Mouse (Mus musculus): ENCODE results near the gene Kcnh7. TPM values are rescaled to one million over a fixed set of nuclear protein-coding genes. Genes with fewer than 3 reads are reported as not detected.

Kcnh7 gene
- total RNA-seq, 2 experiments from 2014 or later = 67.3 to 73.9 TPM

DNA sequence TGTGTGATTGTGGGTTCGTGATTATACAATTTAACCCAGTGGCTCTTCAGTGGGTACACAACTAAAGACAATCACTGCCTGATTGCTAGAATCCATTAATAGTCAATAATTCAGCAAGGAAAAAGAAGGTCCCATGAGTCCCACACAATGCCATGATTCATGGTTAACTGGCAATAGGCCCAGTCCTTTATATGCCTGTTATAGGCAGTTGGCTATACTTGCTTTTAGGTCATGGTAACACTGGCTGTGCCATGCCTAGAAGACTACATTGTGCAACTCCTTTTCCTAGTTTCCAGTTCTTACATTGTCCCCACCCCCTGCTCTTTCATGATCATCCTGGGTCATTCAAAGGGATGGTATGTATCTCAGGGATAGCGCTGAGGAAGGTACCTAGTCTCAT is 186.4 kb downstream of the Kcnh7 start:
- no peak for DNase-seq (ENCODE audit: extremely low spot score in 1 of 2, low spot score in 2 of 2)
- intact Hi-C loops (cut with DNase I) = no loop called here

DNA sequence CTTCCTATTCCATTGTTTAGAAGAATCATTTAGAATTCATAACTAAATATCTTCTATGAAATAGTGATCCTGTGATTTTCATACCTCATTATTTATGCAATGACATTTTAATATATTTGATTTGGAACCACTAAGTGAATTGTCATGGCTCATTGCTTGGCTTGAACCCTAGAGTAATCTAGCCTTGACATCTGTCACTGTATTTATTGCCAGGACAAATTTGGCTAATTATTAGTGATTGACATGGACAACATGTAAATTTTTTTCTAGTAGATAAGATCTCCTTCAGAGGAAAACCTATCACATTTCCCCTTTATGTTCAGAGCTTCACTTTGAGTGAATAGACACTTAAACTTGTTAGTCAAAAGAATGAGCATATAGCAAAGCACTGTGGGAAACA is 195.5 kb downstream of the Kcnh7 start:
- no peak for DNase-seq (ENCODE audit: extremely low spot score in 1 of 2, low spot score in 2 of 2)
- intact Hi-C loops (cut with DNase I) = no loop called here

DNA sequence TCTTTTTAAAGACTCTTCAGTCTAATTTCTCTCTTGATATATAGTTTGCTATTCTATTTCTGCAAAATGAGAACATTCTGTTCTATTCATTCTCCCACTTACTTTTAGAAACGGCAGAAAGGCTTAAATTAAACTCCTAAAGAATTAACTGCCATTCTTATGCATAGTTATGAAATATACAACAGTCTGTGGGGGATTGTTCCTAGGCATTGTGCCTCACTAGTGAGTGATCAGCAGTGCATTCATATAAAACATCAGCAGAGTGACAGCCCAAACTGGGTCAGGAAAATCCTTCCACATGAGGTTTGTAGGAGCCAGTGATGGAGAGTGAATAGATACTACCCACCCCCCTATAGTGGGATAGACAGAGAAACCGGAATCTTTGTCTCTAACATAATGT is 200.2 kb downstream of the Kcnh7 start:
- DNase-seq (ENCODE audit: extremely low spot score in 1 of 2, low spot score in 2 of 2) = no peak
- intact Hi-C loops (cut with DNase I) = no loop called here

DNA sequence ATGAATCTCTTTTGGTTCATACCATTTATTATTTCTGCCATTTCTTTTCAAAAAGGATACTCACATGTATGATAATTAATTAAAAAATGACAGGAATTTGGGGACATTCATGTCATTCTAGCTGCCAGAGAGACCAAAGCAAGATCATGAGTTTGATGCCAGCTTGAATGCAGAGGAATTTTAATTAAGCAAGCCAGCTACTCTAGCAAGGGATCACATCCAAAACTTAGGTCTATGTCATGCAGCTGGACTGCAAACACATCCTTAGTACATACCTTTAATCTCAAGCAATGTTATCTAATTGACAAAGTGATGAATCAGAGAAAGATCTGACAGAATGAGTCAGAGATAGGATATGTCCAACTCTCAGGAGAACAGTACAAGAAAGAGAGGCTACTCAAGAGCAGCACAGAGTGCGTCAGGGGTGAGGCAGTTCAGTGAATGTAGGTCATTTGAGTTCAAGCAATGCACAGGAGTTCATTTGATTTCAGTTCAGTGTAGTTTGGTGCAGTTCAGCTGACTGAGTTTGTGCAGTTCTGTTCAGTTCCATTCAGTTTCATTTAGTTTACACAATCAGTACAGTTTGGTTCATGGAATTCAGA is 248.7 kb downstream of the Kcnh7 start:
- no peak for DNase-seq (ENCODE audit: extremely low spot score in 1 of 2, low spot score in 2 of 2)
- intact Hi-C loops (cut with DNase I) = no loop called here

DNA sequence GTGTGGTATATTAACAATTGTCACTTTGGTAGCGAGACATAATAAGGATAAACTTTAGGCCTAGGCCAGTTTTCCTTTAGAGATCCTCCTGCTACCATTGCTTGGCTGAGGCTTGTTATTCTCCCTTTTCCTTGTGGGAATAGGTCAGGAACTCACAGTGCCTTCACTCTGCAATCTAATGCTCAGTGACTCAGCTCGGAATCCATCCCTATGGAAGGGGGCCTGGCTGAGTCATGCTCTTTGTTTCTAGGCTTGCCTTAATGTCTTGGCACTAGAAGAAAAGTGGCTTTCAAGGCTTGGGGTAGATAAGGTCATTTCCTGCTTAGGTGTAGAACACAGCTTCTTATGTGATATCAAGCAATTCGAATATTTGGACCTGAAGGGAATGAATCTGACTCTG is 255.6 kb downstream of the Kcnh7 start:
- intact Hi-C loops (cut with DNase I) = no loop called here
- no peak for DNase-seq (ENCODE audit: extremely low spot score in 1 of 2, low spot score in 2 of 2)

DNA sequence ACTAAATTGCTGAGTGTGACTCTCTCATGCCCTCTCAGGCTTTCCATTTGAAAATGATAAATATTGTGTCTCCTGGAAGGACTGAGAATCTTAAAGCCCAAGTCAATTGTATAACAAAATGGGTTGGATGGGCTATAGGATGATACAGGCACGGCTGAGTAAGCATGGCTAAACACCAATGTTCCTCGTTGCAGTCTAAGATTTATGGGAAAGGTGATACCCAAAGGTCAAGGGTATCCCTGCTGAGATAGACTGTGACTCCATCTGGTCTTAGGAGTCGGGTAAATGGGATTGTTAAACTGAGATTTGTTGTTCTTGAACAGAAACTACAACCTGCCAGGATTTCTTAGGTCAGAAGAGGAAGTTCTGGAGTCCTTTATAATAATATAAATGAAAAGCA is 256.0 kb downstream of the Kcnh7 start:
- DNase-seq (ENCODE audit: extremely low spot score in 1 of 2, low spot score in 2 of 2) = no peak
- intact Hi-C loops (cut with DNase I) = no loop called here

DNA sequence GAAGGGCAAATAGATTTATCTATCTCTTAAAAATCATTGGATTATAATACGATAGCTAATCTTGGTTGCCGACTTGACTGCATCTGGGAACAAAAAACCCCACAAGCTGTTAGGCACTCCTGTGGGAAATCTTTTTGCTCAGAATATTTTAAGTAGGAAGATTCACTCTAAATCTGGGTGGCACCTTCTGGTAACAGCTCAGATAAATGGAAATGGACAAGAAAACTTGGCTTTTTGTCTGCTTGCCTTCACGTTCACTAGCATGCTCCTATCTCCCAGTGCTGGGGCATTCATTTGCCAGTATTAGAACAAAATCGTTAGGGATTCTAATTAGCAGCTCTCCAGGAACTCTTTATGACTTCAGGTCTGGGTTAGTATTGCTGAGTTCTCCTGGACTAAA is 260.3 kb downstream of the Kcnh7 start:
- peak in 1 of 2 experiments; percentile 16 for DNase-seq (ENCODE audit: extremely low spot score in 1 of 2, low spot score in 2 of 2)
- intact Hi-C loops (cut with DNase I) = no loop called here

DNA sequence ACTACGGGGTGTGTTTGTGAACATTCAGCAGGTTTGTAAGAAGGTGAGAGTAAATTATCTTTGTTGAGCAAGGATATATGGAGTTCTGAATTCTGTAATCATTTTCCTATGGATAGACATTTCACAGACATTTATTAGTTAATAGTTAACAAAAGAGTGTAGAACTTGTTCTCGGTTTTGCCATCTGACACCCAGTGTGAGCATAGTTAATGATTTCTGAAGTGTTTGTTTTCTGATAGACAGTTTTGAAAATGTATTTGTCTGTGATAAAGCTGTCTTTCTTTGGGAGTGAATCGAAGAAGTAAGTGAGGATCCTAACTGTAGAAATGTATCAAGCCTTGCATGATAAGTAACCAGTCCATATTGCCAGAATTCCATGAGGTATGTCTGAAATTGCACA is 276.4 kb downstream of the Kcnh7 start:
- intact Hi-C loops (cut with DNase I) = no loop called here
- DNase-seq (ENCODE audit: extremely low spot score in 1 of 2, low spot score in 2 of 2) = no peak

DNA sequence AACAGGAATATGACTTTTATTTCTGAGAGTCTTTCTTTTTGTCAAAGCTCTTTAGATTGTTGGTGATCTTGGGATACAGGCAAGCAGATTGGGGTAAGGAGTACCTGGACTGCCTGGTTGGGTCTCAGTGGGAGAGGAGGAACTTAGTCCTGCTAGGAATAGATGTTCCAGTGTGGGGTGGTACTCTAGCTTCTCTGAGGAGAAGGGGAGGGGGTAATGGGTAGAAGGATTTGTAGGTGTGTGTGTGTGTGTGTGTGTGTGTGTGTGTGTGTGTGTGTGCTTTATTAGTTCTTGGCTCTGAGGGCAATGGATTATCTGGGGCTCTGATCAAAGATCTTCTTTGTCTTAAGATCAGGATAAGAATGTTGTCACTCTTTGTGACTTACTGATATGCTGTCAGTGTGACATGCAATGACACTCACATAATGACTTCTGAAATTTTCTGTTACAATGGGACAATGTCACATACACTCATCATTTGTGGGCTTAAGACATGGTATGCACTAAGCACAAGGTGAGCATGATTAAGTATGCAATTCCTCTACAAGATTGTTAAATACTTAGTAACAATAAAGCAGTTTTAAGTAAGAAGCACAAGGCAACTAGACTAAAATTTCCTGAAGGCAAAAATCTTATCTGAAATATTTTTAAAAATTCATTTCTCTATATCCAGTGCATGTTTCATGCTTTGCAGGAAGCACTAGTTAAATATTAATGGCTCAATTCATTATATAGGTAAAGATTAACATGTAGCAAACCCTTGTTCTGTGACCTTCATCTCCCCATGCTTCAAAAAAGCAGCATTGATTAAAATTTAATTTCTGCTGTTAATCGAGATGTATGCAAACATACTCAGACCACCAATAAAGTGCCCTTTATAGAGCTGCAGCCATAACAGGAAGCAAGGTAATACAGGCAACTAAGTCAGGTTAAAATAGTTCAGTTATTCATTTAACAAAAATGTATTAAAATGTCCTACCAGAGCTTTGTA is 281.4 kb downstream of the Kcnh7 start:
- no peak for DNase-seq (ENCODE audit: extremely low spot score in 1 of 2, low spot score in 2 of 2)
- intact Hi-C loops (cut with DNase I) = no loop called here

DNA sequence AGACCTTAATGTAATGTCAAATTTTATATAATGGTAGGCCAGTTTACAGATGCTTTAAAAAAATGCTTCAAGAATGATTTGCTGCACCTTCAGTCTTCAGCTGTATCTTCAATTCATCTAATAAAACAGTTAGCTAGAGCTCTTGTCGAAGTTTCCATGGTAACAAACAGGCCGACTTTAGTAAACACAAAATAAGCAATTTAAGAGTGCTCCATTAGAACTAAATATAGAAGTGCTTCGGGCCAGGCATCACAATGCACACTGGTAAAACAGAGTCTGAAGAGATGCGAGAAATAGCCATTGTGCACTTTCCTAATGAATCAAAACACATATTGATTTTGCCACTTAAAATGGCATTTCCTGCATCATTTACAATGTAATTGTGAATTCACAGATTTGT is 305.3 kb downstream of the Kcnh7 start:
- DNase-seq (ENCODE audit: extremely low spot score in 1 of 2, low spot score in 2 of 2) = no peak
- intact Hi-C loops (cut with DNase I) = no loop called here

DNA sequence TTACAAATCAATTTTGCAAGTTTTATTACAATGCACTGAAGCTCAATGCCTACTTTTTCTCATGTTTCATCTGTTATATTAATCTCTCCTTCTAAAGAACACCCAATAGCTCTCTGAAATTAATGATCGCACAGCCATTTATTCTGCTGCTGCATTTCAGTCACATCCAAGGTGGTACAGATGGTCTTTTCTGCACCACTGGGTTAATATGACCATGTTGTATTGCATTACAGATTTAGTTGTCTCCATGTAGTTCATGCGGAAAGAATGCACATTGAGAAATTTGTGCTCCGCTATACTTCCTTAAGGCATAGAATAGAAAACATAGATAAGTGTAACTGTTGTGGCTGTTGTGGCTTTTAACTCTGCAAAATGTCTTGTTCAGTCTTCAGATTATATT is 328.7 kb downstream of the Kcnh7 start:
- no peak for DNase-seq (ENCODE audit: extremely low spot score in 1 of 2, low spot score in 2 of 2)
- intact Hi-C loops (cut with DNase I) = no loop called here

DNA sequence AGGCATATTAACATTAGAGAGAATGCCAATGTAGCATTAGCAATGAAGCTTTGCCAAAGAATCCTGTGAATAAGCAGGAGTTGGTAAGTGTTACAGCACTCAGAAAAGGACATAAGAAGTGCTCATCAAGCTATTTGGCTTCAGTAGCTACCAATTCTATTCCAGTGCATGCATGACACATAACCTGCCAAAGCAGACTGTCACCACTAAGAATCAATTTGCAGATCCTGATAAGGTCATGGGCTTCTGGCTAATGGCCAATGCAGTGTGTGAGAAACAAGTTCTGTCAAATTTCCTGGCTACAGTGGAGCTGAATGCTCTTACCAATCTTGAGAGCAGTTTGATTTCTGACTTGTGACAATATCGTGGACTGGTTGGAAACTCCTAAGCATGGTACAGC is 341.5 kb downstream of the Kcnh7 start:
- DNase-seq (ENCODE audit: extremely low spot score in 1 of 2, low spot score in 2 of 2) = no peak
- intact Hi-C loops (cut with DNase I) = no loop called here

DNA sequence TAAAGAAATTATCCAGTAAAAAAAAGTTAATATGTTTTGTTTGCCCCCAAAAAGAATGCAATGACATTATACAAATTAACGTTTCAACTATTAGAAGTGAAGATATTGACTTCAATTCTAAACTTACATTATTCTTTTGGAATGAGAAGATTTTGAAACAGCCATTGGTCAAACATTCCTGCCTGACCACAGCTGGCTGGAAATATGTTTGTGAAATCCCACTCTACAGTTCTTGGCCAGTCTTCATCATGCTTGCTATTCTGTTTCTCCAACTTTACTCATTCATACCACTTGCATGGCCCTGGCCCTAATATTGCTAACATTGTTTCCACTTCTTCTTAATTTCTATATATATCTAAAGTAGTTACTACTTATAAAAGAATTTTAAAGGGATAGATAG is 349.8 kb downstream of the Kcnh7 start:
- no peak for DNase-seq (ENCODE audit: extremely low spot score in 1 of 2, low spot score in 2 of 2)
- intact Hi-C loops (cut with DNase I) = no loop called here

DNA sequence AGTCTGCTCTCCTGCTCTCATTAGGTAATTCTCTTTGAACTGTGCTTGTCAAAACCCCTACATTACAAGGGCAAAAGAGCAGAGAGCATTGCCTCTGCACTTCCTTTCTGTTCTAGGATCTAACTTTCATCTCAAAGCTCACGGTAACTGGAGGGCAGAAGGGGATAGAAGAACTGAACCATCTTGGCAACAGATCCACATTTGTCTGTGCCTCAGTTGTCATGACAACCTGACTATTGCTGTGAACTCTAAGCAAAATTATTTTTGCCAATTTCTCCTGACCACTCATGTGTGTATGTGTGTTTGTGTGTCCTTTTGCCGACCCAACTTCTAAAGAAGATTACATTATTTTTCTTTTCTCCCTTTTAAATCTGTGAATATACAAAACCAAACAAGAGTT is 364.9 kb downstream of the Kcnh7 start:
- no peak for DNase-seq (ENCODE audit: extremely low spot score in 1 of 2, low spot score in 2 of 2)
- intact Hi-C loops (cut with DNase I) = no loop called here

DNA sequence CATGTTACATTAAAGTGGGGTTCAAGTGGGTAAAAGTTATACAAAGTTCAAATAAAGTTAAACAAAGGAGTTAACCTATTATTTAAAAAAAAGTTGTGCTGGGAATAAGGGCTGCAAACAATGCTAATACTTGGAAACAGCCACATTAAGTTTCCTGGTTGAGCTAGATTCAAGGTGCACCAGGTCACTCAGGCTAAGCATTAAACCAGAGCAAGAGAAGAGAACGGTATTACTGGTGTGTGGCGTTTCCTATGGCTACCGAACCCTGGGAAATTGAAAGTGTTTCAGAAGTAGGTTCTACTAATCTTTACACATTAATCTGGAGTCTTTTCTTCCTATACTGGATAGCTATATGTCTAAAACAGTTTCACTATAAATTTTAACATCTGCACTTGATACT is 368.1 kb downstream of the Kcnh7 start:
- intact Hi-C loops (cut with DNase I) = no loop called here
- no peak for DNase-seq (ENCODE audit: extremely low spot score in 1 of 2, low spot score in 2 of 2)

DNA sequence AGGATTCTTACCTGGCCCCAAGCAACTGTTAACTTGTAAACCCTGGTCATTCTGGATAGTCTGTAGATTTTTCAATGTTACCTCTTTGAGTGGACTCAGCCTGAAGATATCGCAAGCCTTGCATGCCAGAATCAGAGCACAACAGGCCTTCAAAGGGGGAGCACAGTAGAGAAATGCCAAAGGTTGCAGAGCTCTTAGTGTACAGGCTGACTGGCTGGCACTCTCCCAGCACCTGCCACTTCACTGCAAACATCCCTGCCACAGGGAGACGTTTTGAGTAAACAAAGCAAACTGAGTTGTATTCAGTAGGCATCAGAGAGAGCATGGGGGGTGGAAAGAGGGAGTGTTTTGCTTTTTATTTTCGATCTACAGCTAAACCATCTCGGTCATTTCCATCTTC is 375.3 kb downstream of the Kcnh7 start:
- peak in 1 of 2 experiments; percentile 15 for DNase-seq (ENCODE audit: extremely low spot score in 1 of 2, low spot score in 2 of 2)
- intact Hi-C loops (cut with DNase I) = no loop called here

DNA sequence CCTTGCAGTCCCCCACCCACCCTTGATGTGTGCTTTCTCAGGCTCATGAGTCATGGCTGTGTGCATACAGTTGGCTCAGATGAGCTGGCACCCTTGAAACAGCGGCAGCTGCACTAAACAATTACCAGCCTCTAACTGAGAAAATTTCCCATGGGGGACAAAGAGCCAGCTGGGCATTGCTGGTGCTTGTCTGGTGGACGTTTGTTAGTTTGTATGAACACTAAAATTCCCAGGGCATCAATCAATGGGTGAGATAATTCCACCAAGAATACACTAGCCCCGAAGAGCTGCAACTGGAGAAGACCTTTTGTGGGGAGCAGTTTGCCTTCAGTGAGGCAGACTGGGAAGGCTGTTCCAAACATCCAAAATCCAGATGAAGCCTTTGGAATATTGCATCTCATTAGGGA is 376.6 kb downstream of the Kcnh7 start:
- intact Hi-C loops (cut with DNase I) = no loop called here
- peak; percentile 42 to 62 for DNase-seq (ENCODE audit: extremely low spot score in 1 of 2, low spot score in 2 of 2)

DNA sequence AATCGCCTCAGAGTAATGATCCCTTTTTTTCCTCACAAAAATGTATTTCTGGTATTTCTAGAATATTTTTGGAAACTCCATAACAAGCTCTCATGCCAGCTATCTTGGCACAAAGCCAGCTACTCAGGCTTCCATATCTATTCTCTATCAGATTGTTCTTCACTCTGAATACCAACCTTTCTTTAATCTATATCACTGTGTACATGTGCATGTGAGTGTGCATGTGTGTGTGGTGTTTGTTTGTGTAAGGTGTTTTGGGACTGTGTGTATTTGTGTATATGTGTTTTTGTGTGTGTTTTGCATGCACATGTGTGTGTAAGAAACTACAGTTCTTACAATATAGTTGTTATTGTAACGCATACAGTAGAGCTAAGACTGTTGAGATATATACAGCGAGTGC is 377.2 kb downstream of the Kcnh7 start:
- peak in 1 of 2 experiments; percentile 22 for DNase-seq (ENCODE audit: extremely low spot score in 1 of 2, low spot score in 2 of 2)
- intact Hi-C loops (cut with DNase I) = no loop called here

DNA sequence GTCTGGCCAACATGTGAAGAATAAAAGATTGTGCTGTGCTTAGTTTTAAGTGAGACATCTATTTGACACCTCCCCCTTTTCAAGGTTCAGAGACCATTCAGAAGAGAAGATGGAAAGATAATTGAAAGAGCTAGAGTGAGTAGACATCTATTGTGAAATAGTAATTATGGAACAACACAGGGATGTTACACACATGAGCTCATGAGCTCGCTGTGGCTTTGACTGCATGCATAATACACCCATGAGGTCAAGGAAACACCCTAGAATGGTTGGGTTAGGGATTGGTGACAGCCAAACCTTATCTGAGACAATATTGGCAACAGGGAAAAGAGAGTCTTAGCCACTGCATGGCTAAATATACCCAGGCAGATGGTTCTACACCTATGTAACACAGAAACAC is 380.1 kb downstream of the Kcnh7 start:
- DNase-seq (ENCODE audit: extremely low spot score in 1 of 2, low spot score in 2 of 2) = no peak
- intact Hi-C loops (cut with DNase I) = no loop called here

DNA sequence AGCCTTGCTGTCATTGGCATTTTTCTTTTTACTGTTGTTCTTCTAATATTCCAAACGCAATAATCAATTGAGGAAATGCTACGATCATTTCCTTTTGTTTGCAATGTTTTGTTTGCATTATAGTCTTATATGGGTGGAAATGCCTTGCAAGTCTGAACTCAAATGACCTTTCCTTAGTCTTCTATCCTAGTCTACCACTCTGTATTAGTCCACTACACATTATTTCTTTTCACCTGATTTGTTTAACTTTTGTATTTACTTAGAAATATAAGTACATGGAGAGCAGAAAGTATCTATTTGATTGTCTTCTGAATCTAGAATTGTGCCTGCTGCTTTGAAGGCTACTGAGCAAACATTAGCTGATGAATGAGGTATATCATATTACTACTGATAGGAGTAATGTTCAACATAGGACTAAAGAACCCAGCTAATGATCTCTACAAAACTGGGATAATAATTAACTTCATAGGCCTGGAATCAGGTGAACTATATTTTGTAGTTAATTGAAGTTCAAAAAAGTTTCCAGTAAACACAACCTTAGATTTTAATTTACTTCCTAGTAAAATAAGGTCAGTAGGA is 399.5 kb downstream of the Kcnh7 start:
- intact Hi-C loops (cut with DNase I) = no loop called here
- DNase-seq (ENCODE audit: extremely low spot score in 1 of 2, low spot score in 2 of 2) = no peak
